Mouse (Mus musculus): ENCODE results near the gene Cd19.
"Not testable (repeated sequence)": the region's sequence is repeated elsewhere in the genome, so short reads cannot be mapped to it uniquely, and the experiment has no call there.

Gene Cd19

GRCm38 (mm10) chr7:126430167-126430566 is 15.5 kb upstream of the Cd19 start:
- no peak for DNase-seq

- no peak for DNase-seq
Observed at GRCm38 (mm10) chr7:126429503-126429898, 14.8 kb upstream of the Cd19 start.

DNA sequence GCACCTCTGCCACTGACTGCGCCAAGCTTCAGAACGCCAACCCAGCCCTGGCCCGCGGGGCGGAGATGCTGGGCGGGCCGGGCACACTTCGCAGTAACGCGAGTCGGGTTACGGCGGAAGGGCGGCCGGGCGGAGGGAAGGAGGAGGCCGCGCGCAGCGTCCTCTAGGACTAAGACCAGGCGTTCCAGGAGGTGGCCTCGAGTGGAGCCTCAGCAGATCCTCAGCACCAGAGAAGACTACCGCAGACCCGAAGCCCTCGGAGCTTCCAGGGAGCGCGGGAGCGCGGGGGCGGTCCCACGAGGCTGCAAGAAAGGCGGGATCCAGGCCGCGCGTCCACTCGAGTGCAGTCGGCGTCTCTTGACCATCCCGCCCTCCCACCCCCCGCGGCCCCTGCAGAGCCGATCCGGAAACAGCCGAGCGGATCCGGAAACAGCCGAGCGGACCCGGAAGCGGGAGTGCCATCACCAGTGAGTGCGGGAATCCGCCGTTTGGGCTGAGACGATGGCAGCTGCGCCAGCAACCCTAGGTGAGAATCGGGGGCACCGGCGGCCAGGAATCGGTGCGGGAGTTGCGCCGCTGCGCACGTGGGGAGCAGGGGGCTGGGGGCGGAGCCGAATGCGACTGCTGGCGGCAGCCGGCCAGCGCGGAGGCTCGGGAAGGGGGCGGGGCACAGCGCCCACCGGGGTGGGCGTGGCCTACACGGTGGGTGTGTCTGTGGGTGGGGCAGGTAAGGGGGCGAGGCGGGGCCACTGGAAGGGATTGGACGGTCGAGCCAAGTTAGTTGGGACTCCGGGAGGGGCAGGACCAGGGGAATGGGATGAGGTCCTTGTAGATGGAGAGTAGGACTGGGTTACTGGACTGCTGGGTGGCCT is 14.2 kb upstream of the Cd19 start, which contains the start of gene Rabep2:
Gene Rabep2 (plus strand): TSS at position 129 of the 872 bp plus-strand sequence.
- peak; percentile 99 for DNase-seq

GRCm38 (mm10) chr7:126428154-126428553 is 13.5 kb upstream of the Cd19 start:
- DNase-seq, result no peak

GRCm38 (mm10) chr7:126427323-126427860 is 12.7 kb upstream of the Cd19 start:
- no peak for DNase-seq

- DNase-seq, result no peak
Observed at GRCm38 (mm10) chr7:126424161-126424560, 9.5 kb upstream of the Cd19 start.

GRCm38 (mm10) chr7:126421756-126422155 is 7.1 kb upstream of the Cd19 start:
- DNase-seq, result no peak

- no peak for DNase-seq
Observed at GRCm38 (mm10) chr7:126418496-126418895, 3.8 kb upstream of the Cd19 start.

- DNase-seq, result no peak
Observed at GRCm38 (mm10) chr7:126417606-126418005, 2.9 kb upstream of the Cd19 start.

DNA sequence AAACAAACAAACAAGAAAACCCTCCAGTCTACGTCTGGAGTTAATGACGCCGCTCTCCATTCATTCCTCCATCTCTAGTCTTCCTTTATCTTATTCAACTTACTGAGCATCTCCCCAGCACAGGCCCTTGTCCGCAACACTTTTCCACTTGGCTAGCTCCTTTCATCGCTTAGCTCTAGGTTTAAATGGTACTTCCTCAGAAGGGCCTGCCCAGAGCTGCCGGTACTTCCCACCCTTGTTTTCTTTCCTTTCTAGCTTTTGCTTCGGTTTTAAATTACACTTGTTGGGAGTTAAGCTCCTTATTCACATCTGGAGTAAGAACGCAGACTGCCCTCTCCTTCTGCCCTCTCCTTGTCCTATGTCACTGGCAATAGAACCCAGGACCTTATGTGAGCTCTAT is 2.4 kb upstream of the Cd19 start:
- DNase-seq, result no peak

GRCm38 (mm10) chr7:126416615-126417014 is 1.9 kb upstream of the Cd19 start:
- no peak for DNase-seq

DNA sequence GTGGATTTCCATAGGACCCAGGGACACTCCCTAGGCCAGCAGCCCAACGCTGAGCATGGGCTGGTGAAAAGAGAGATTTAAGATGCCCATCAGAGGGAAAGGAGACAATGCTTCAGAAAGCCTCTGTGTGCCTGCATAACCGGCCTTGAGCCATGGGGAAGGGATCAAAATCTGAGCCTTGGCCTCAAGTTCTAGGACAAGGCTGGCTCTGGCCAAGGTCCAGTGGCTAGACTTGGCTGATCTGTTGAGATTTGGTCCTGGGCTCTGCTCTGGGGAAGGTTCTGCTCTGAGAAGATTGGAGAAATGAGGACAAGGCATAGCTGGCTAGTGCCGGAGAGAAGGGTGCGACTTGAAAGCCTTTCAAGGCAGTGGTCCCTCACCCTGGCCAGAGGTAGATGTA is 3.6 kb downstream of the Cd19 start:
- no peak for DNase-seq

- DNase-seq, result no peak
Observed at GRCm38 (mm10) chr7:126408686-126409085, 6.0 kb downstream of the Cd19 start.

GRCm38 (mm10) chr7:126402518-126402917 is 12.2 kb downstream of the Cd19 start:
- not testable (repeated sequence) for DNase-seq

- peak; percentile 90 for DNase-seq
Observed at GRCm38 (mm10) chr7:126399548-126399947, 15.1 kb downstream of the Cd19 start.

DNA sequence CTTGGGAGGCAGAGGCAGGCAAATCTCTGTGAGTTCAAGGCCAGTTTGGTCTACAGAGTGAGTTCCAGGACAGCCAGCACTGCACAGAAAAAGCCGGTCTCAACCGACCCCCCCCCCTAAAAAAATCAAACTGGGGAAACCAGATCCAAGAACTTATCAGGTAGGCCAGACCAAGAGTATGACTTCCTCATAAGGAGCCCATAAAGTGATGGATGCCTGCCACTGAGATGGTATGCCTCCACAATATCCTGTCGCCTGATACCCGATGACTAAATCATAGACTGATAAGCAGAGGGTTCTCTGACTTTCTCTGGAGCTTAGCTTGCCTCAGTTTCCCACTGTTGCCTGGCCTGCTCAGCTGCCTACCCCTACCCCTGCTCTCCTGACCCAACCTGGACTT is 16.9 kb downstream of the Cd19 start:
- DNase-seq, result no peak

GRCm38 (mm10) chr7:126397221-126397620 is 17.5 kb downstream of the Cd19 start:
- no peak for DNase-seq

DNA sequence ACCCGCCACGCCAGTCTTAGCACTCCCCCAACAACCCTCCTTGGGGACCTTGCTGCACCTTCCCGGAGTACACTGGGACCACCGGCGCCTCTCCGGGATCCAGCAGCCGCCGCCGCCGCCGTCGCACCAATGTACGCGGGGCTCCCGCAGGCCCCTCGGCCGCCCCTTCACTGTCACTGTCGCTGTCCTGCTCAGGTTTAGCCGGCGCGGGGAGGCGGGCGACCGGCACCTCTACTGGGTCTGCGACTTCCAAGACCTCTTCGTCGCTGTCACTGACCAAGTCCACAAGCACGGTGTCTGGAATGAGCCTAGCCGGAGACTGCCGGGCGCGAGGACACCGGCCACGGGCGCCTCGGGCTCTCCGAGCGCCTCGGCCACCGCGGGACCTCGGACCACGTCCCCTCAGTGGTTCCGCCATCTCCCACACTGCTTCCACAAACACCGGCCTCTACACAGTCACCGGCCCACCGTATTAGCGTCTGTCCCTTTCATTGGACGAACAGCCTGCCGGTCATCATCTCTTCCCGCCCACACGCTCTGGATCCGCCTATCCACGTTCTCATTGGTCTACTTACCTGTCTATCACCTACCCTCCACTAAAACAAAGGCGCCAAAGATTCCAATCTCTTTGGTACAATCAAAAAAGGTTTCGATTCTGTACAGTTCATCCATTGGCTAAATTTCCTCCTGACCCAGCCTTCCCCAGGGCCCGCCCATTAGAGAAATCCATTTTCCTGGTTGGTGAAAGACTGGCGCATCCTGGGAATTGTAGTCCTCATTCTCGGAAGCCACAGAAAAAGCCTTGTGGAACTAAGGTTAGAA is 18.2 kb downstream of the Cd19 start, which contains the start of gene Nfatc2ip:
Gene Nfatc2ip (minus strand): TSS at position 440 of the 822 bp plus-strand sequence.
- DNase-seq, result peak; percentile 97

DNA sequence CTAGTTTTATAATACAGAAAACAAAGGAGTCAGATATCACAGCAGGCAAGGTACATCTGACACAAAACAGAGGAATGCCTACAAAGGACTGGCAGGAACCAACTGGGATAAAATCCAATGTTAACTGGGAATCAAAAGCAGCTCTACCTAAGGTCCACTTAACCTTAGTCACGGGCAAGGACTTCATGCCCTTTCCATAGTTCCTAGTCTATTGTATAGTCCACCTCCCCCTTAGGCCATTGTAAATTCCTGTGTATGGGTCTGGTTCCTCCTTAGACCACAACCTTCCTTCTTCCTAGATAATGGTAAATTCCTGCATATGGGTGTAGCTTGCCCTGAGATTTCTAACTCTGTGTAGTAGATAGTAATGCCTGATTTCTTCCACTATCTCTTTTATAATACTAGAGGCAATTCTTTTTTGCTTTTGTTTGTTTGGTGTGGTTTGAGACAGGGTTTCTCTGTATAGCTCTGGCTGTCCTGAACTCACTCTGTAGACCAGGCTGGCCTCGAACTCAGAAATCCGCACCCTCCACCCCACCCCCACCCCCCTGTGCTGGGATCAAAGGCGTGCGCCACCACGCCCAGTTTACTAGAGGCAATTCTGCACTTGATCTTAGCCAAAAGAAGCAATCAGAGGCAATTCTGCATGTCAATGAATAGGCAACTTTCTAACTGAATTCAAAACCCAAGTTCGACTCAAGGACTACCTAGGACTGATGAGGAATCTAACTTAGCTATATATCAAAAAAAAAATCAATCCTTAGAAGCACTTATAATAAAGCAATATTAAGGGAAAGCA is 22.4 kb downstream of the Cd19 start:
- not testable (repeated sequence) for DNase-seq

GRCm38 (mm10) chr7:126388185-126388584 is 26.5 kb downstream of the Cd19 start:
- no peak for DNase-seq

GRCm38 (mm10) chr7:126383565-126383964 is 31.1 kb downstream of the Cd19 start:
- DNase-seq, result no peak

All from lung, postnatal 14 days (tissue).